Mouse (Mus musculus): ENCODE data around the gene Hs3st4. TPM values are rescaled to one million over a fixed set of nuclear protein-coding genes. Genes with fewer than 3 reads are reported as not detected.

Hs3st4 gene
- 14.3 TPM in 2 replicates for polyA plus RNA-seq (2015; fragmentation: Nextera tagmentation; extraction: Ambion mirVana)

- Histone ChIP-seq H3K27me3 (peaks cover 59% of the 10 kb centered on the region), H3K4me1 (replicated peaks) (peaks cover 25% of the 10 kb centered on the region), H3K9ac (peak within 1 kb of the TSS; percentile 68), H3K27ac (replicated peaks) (0 out of 2 replicates have a peak within 1 kb of the TSS, but pooled peaks have one; percentile 53), H3K9me3 (0 out of 2 replicates have a peak, but pooled peaks cover 3% of the 10 kb centered on the region), H3K4me3 (peak within 1 kb of the TSS; percentile 79), H3K4me2 (peak within 1 kb of the TSS; percentile 97), H3K36me3 (no peaks in the 10 kb centered on the region)
- peak; percentile 62 for ATAC-seq (ENCODE audit: low FRiP score, low read depth)
- 1% methylated on average over 48 of the region's 74 CpGs for WGBS
These were observed at the start of gene Hs3st4 for GRCm38 (mm10) chr7:123982461-123983038. TSS of gene Hs3st4 (plus strand) at chr7:123982869.

GRCm38 (mm10) chr7:123946836-123947235, 35.8 kb upstream of the Hs3st4 start:
- no peak overlapping the region for H3K4me3 ChIP-seq
- H3K36me3 ChIP-seq, result no peaks in the 10 kb centered on the region
- H3K4me2 ChIP-seq, result no peak overlapping the region
- H3K9ac ChIP-seq, result no peak overlapping the region
- H3K27me3 ChIP-seq, result no peaks in the 10 kb centered on the region
- H3K9me3 ChIP-seq, result no peaks in the 10 kb centered on the region
- no peaks in the 10 kb centered on the region for H3K4me1 ChIP-seq (replicated peaks)
- WGBS, result 86% methylated on average over 3 of the region's 3 CpGs
- H3K27ac ChIP-seq (replicated peaks), result no peak overlapping the region
- ATAC-seq (ENCODE audit: low FRiP score, low read depth), result no peak

GRCm38 (mm10) chr7:123963021-123963420, 19.6 kb upstream of the Hs3st4 start:
- H3K4me2 ChIP-seq, result no peak overlapping the region
- no peaks in the 10 kb centered on the region for H3K4me1 ChIP-seq (replicated peaks)
- WGBS, result 87% methylated on average over 5 of the region's 5 CpGs
- H3K9ac ChIP-seq, result no peak overlapping the region
- H3K27ac ChIP-seq (replicated peaks), result no peak overlapping the region
- no peaks in the 10 kb centered on the region for H3K9me3 ChIP-seq
- no peaks in the 10 kb centered on the region for H3K27me3 ChIP-seq
- no peak overlapping the region for H3K4me3 ChIP-seq
- H3K36me3 ChIP-seq, result no peaks in the 10 kb centered on the region
- no peak for ATAC-seq (ENCODE audit: low FRiP score, low read depth)

GRCm38 (mm10) chr7:123964559-123965142, 18.0 kb upstream of the Hs3st4 start:
- Histone ChIP-seq H3K27me3 (no peaks in the 10 kb centered on the region), H3K4me1 (replicated peaks) (no peaks in the 10 kb centered on the region), H3K36me3 (no peaks in the 10 kb centered on the region), H3K9me3 (no peaks in the 10 kb centered on the region), H3K9ac (no peak overlapping the region), H3K27ac (replicated peaks) (no peak overlapping the region), H3K4me2 (no peak overlapping the region), H3K4me3 (no peak overlapping the region)
- 55% methylated on average over 10 of the region's 10 CpGs for WGBS
- ATAC-seq (ENCODE audit: low FRiP score, low read depth), result no peak

GRCm38 (mm10) chr7:123965515-123965914, 17.2 kb upstream of the Hs3st4 start:
- 70% methylated on average over 7 of the region's 7 CpGs for WGBS
- Histone ChIP-seq H3K9me3 (no peaks in the 10 kb centered on the region), H3K4me3 (no peak overlapping the region), H3K9ac (no peak overlapping the region), H3K27ac (replicated peaks) (no peak overlapping the region), H3K4me1 (replicated peaks) (no peaks in the 10 kb centered on the region), H3K4me2 (no peak overlapping the region), H3K27me3 (no peaks in the 10 kb centered on the region), H3K36me3 (no peaks in the 10 kb centered on the region)
- ATAC-seq (ENCODE audit: low FRiP score, low read depth), result no peak

DNA sequence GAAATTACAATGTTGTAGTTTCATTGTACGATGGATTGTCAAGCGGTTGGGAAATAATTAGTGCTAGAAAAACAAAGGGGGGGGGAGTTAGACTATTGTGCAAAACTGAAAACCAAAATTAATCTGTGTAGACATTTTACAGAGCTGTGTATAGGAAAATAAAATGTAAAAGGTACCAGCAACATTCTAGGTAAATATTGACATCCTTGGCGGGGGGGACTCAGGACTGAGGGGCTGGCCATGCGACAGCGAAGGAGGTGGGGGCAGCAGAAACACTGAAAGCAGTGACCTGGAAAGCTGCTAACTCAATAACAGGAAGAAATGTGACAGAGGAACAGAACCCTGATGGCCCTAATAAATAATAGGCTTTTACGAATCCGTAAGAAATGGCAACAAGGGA, 7.2 kb upstream of the Hs3st4 start:
- WGBS, result 38% methylated on average over 7 of the region's 7 CpGs
- Histone ChIP-seq H3K4me2 (no peak overlapping the region), H3K36me3 (no peaks in the 10 kb centered on the region), H3K9ac (no peak overlapping the region), H3K27ac (replicated peaks) (no peak overlapping the region), H3K27me3 (peaks cover 13% of the 10 kb centered on the region), H3K4me3 (no peak overlapping the region), H3K4me1 (replicated peaks) (no peaks in the 10 kb centered on the region), H3K9me3 (0 out of 2 replicates have a peak, but pooled peaks cover 3% of the 10 kb centered on the region)
- ATAC-seq (ENCODE audit: low FRiP score, low read depth), result no peak

DNA sequence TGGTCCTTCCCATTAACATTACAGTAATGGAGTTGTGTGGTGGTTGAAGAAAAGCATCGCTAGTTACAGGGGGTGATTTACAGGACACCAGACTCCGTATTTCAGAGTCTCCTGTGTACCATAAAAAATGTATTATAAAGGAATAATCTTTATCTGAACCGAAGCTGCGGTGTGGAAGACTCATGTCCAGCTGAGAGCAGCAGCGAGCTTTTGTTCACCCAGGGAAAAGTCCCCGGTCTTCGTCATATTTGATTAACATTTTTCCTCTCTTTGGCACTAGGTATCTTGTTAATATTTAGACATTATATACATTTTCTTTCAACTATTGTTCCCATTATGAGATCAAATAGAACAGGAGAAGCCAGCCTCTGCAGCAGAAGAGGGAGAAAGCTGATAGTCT, 1.2 kb upstream of the Hs3st4 start:
- 15% methylated on average over 7 of the region's 7 CpGs for WGBS
- Histone ChIP-seq H3K36me3 (no peaks in the 10 kb centered on the region), H3K9me3 (0 out of 2 replicates have a peak, but pooled peaks cover 3% of the 10 kb centered on the region), H3K4me3 (peak overlapping the region; percentile 79; the same call in 1 of the 2 replicates), H3K9ac (0 out of 2 replicates have a peak overlapping the region, but pooled peaks have one; percentile 35), H3K27me3 (peaks cover 59% of the 10 kb centered on the region), H3K4me2 (peak overlapping the region; percentile 97), H3K4me1 (replicated peaks) (peaks cover 25% of the 10 kb centered on the region), H3K27ac (replicated peaks) (no peak overlapping the region)
- ATAC-seq (ENCODE audit: low FRiP score, low read depth), result no peak

- Histone ChIP-seq H3K36me3 (no peaks in the 10 kb centered on the region), H3K27ac (replicated peaks) (0 out of 2 replicates have a peak overlapping the region, but pooled peaks have one; percentile 16), H3K27me3 (peaks cover 59% of the 10 kb centered on the region), H3K9me3 (0 out of 2 replicates have a peak, but pooled peaks cover 3% of the 10 kb centered on the region), H3K4me2 (peak overlapping the region; percentile 97), H3K9ac (peak overlapping the region; percentile 68), H3K4me3 (peak overlapping the region; percentile 79), H3K4me1 (replicated peaks) (peaks cover 25% of the 10 kb centered on the region)
- 2% methylated on average over 5 of the region's 5 CpGs for WGBS
- ATAC-seq (ENCODE audit: low FRiP score, low read depth), result peak; percentile 63; the same call in 1 of the 2 replicates
These were observed 659 bp upstream of the Hs3st4 start for GRCm38 (mm10) chr7:123982010-123982409.

- H3K4me3 ChIP-seq, result peak overlapping the region; percentile 79
- H3K27ac ChIP-seq (replicated peaks), result 0 out of 2 replicates have a peak overlapping the region, but pooled peaks have one; percentile 32
- peak overlapping the region; percentile 68 for H3K9ac ChIP-seq
- 0 out of 2 replicates have a peak, but pooled peaks have one; percentile 43 for ATAC-seq (ENCODE audit: low FRiP score, low read depth)
- H3K27me3 ChIP-seq, result peaks cover 58% of the 10 kb centered on the region
- H3K4me2 ChIP-seq, result peak overlapping the region; percentile 97
- no peaks in the 10 kb centered on the region for H3K36me3 ChIP-seq
- peaks cover 25% of the 10 kb centered on the region for H3K4me1 ChIP-seq (replicated peaks)
- H3K9me3 ChIP-seq, result no peaks in the 10 kb centered on the region
- under 1% methylated on average over 68 of the region's 97 CpGs for WGBS
These were observed 743 bp downstream of the Hs3st4 start for GRCm38 (mm10) chr7:123983177-123984046.

GRCm38 (mm10) chr7:123992121-123992520, 9.5 kb downstream of the Hs3st4 start:
- no peak overlapping the region for H3K27ac ChIP-seq (replicated peaks)
- H3K9me3 ChIP-seq, result no peaks in the 10 kb centered on the region
- no peak overlapping the region for H3K4me3 ChIP-seq
- no peaks in the 10 kb centered on the region; the same call in 1 of the 2 replicates for H3K27me3 ChIP-seq
- no peak overlapping the region for H3K9ac ChIP-seq
- H3K4me2 ChIP-seq, result no peak overlapping the region
- no peak for ATAC-seq (ENCODE audit: low FRiP score, low read depth)
- 51% methylated on average over 3 of the region's 3 CpGs for WGBS
- H3K4me1 ChIP-seq (replicated peaks), result no peaks in the 10 kb centered on the region
- H3K36me3 ChIP-seq, result no peaks in the 10 kb centered on the region

DNA sequence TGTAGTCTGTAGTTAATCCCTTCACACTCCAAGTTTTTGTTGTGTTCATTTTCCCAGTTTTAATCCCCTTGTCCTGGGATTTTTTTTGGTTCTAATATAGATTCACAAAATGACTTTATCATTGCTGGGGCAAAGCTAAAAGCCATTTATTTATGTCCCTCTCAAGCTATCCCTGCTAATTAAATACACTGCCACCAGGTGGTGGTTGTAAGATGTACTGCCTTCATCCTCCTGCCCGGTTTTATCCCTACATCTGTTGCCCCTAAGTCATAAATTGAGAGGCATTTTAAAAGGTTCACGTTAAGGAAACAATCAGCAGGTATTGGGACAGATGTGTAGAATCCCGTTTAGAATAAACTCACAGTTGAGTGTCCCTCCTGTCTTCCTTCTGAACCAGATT, 14.6 kb downstream of the Hs3st4 start:
- Histone ChIP-seq H3K27me3 (no peaks in the 10 kb centered on the region), H3K9ac (no peak overlapping the region), H3K27ac (replicated peaks) (no peak overlapping the region), H3K4me3 (no peak overlapping the region), H3K9me3 (no peaks in the 10 kb centered on the region), H3K4me1 (replicated peaks) (no peaks in the 10 kb centered on the region), H3K36me3 (no peaks in the 10 kb centered on the region), H3K4me2 (no peak overlapping the region)
- 43% methylated on average over 3 of the region's 3 CpGs for WGBS
- ATAC-seq (ENCODE audit: low FRiP score, low read depth), result no peak

DNA sequence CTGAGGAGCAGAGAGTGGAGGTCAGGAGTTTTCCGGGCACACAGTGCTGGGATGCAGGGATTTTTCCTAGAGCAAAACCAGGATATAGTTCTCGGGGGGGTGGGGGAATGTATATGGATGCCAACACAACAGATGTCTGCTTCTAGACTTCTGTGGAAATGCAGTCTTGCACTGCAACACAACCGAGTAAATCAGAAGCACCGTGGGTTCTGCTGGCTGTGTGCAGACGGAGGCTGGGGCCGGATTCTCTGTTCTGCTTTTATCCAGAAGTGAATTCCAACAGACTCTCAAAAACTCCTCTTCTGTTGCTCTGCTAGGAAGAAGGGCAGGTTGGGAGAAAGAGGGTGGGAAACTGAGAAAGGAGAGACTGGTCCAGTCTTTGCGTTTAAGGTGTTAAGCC, 15.9 kb downstream of the Hs3st4 start:
- Histone ChIP-seq H3K4me3 (no peak overlapping the region), H3K27ac (replicated peaks) (no peak overlapping the region), H3K27me3 (no peaks in the 10 kb centered on the region), H3K36me3 (no peaks in the 10 kb centered on the region), H3K4me2 (no peak overlapping the region), H3K9ac (no peak overlapping the region), H3K4me1 (replicated peaks) (no peaks in the 10 kb centered on the region), H3K9me3 (no peaks in the 10 kb centered on the region)
- no peak for ATAC-seq (ENCODE audit: low FRiP score, low read depth)
- WGBS, result 80% methylated on average over 7 of the region's 7 CpGs

Measured in hindbrain, embryonic 15.5 days (tissue).